Mouse (Mus musculus) limb, embryonic 10.5 days (tissue): ENCODE data around the gene H2-Ab1. TPM values are rescaled to one million over a fixed set of nuclear protein-coding genes. Genes with fewer than 3 reads are reported as not detected.
A peak's percentile ranks its signal among the peaks of the same experiment; 100 is the strongest.

Experiments
- DNase-seq: peaks from one replicate; pipeline ENCODE4 v3.0.0-alpha.2; 2017; ENCODE audit warnings: low spot score
- H3K27ac ChIP-seq: fragments of 300-500 bp; sonication (generic); 2 replicates; pipeline ENCODE4 v1.5.1; 2016; ENCODE audit warnings: mild to moderate bottlenecking
- H3K27me3 ChIP-seq: fragments of 300-500 bp; sonication (generic); 2 replicates; pipeline ENCODE4 v1.6.1; 2016; ENCODE audit warnings: low read depth, mild to moderate bottlenecking; ENCODE audit not compliant: poor library complexity, severe bottlenecking
- H3K36me3 ChIP-seq: fragments of 300-500 bp; sonication (generic); 2 replicates; pipeline ENCODE4 v1.6.1; 2016; ENCODE audit warnings: mild to moderate bottlenecking, moderate library complexity
- H3K4me1 ChIP-seq: fragments of 300-500 bp; sonication (generic); 2 replicates; pipeline ENCODE4 v1.6.1; 2016
- H3K4me3 ChIP-seq: fragments of 300-500 bp; sonication (generic); 2 replicates; pipeline ENCODE4 v1.5.1; 2016; ENCODE audit warnings: mild to moderate bottlenecking, moderate library complexity
- H3K9me3 ChIP-seq: fragments of 300-500 bp; sonication (generic); replicated peaks from 2 replicates; pipeline ENCODE4 v1.6.1; 2016; ENCODE audit warnings: mild to moderate bottlenecking
- WGBS: fragments of 180-500 bp; shearing (Covaris S2); methylation state at CpG from one replicate; pipeline ENCODE4 v1.1.7; 2016; 5-methylcytosine and 5-hydroxymethylcytosine counted together
- polyA plus RNA-seq: library from polyadenylated mRNA; unstranded; fragments of >200 nt; fragmentation: Nextera tagmentation; extraction: Ambion mirVana; gene quantifications from 2 replicates; pipeline ENCODE4 v1.2.1, GENCODE M21; 2016

The H2-Ab1 gene
- polyA plus RNA-seq, 1 experiment from 2014 or later, result 6.7 TPM

GRCm38 (mm10) chr17:34268748-34269147, 11.3 kb downstream of the H2-Ab1 start:
- Histone ChIP-seq H3K36me3 (no peaks in the 10 kb centered on the region), H3K27ac (no peak overlapping the region), H3K4me1 (peaks cover 15% of the 10 kb centered on the region), H3K4me3 (no peak overlapping the region), H3K27me3 (peaks cover 17% of the 10 kb centered on the region), H3K9me3 (no peaks in the 10 kb centered on the region)
- WGBS, result 90% methylated on average over 2 of the region's 2 CpGs
- DNase-seq, result no peak

DNA sequence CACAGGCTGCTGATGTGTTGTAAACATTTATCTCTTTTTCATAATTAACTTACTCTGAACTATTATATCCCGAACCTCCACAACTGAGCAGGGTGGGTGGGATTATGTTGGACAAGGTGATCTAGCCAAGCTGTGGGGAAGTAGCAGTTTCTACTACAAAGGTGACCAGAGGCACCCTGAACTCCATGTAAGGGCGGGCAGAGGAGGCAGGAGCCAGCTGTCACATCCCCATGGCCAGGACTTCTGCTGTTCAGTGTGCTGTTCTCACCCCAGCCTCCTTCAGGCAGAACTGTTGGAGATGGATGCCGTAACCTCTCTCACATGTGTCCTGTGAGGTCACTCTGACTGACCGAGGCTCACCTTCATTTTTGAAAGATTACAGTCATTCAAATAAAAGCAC, 12.3 kb downstream of the H2-Ab1 start:
- no peaks in the 10 kb centered on the region for H3K9me3 ChIP-seq
- H3K4me1 ChIP-seq, result peaks cover 5% of the 10 kb centered on the region
- H3K27me3 ChIP-seq, result peaks cover 8% of the 10 kb centered on the region; the same call in 1 of the 2 replicates
- no peak overlapping the region for H3K4me3 ChIP-seq
- DNase-seq, result no peak
- H3K27ac ChIP-seq, result no peak overlapping the region
- no peaks in the 10 kb centered on the region for H3K36me3 ChIP-seq
- 80% methylated on average over 4 of the region's 4 CpGs for WGBS

- 88% methylated on average over 2 of the region's 2 CpGs for WGBS
- DNase-seq, result no peak
- Histone ChIP-seq H3K4me1 (peaks cover under 1% of the 10 kb centered on the region), H3K27me3 (peaks cover 4% of the 10 kb centered on the region; the same call in 1 of the 2 replicates), H3K36me3 (no peaks in the 10 kb centered on the region), H3K27ac (no peak overlapping the region), H3K4me3 (no peak overlapping the region), H3K9me3 (no peaks in the 10 kb centered on the region)
Measured at GRCm38 (mm10) chr17:34270230-34270629, 12.7 kb downstream of the H2-Ab1 start.

DNA sequence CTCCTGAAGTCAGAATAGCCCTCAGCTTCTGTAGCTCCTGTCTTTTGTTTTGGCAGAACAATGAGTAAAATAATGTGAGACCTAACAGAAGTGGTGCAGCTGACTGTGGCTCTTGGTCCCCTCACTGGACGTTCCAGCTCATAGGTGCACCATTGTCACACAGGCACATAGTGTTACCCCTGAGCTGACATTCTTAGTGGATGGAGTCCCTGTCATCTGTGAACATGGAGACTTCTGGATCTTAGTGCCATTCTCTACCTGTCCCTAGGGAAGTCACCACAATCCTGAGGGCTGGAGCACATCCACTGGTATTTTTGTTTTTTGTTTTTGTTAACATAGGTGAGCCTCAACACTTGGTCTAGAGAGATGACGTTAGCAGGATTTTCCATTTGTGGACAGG, 13.5 kb downstream of the H2-Ab1 start:
- Histone ChIP-seq H3K4me1 (no peaks in the 10 kb centered on the region), H3K27ac (no peak overlapping the region), H3K4me3 (no peak overlapping the region), H3K9me3 (no peaks in the 10 kb centered on the region), H3K36me3 (no peaks in the 10 kb centered on the region), H3K27me3 (no peaks in the 10 kb centered on the region)
- no peak for DNase-seq
- WGBS, result 87% methylated on average over 2 of the region's 2 CpGs

- Histone ChIP-seq H3K4me3 (no peak overlapping the region), H3K27ac (no peak overlapping the region), H3K4me1 (no peaks in the 10 kb centered on the region), H3K9me3 (0 out of 2 replicates have a peak, but pooled peaks cover 2% of the 10 kb centered on the region), H3K36me3 (no peaks in the 10 kb centered on the region), H3K27me3 (no peaks in the 10 kb centered on the region)
- WGBS, result 93% methylated on average over 1 of the region's 1 CpGs
- no peak for DNase-seq
Measured at GRCm38 (mm10) chr17:34272102-34272501, 14.6 kb downstream of the H2-Ab1 start.

GRCm38 (mm10) chr17:34280499-34281038, 23.1 kb downstream of the H2-Ab1 start:
- Histone ChIP-seq H3K9me3 (0 out of 2 replicates have a peak, but pooled peaks cover 2% of the 10 kb centered on the region), H3K4me1 (no peaks in the 10 kb centered on the region), H3K36me3 (no peaks in the 10 kb centered on the region), H3K4me3 (no peak overlapping the region), H3K27me3 (no peaks in the 10 kb centered on the region), H3K27ac (no peak overlapping the region)
- DNase-seq, result no peak
- 90% methylated on average over 1 of the region's 1 CpGs for WGBS

DNA sequence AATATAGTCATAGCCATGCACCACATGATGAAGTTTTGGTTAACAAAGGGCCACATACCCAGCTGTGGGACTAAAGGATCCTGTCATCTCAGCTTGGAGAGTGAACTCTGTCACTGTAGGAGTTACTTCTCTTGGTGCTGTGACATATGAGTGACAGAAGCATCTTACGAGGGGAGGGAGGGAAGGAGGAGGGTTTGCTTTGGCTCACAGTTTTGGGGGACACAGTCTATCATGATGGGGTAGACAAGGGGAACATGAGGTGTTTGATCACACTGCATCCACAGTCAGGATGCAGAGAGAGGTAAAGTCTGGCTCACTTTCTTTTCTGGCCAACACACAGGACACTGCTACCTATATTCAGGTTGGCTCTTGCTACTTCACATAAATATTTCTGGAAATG, 24.3 kb downstream of the H2-Ab1 start:
- H3K36me3 ChIP-seq, result no peaks in the 10 kb centered on the region
- no peaks in the 10 kb centered on the region for H3K27me3 ChIP-seq
- H3K4me1 ChIP-seq, result no peaks in the 10 kb centered on the region
- no peak for DNase-seq
- WGBS, result 76% methylated on average over 1 of the region's 1 CpGs
- 0 out of 2 replicates have a peak, but pooled peaks cover 2% of the 10 kb centered on the region for H3K9me3 ChIP-seq
- H3K27ac ChIP-seq, result no peak overlapping the region
- no peak overlapping the region for H3K4me3 ChIP-seq

- no peak for DNase-seq
- Histone ChIP-seq H3K9me3 (no peaks in the 10 kb centered on the region), H3K27ac (no peak overlapping the region), H3K4me3 (no peak overlapping the region), H3K4me1 (no peaks in the 10 kb centered on the region), H3K27me3 (no peaks in the 10 kb centered on the region), H3K36me3 (no peaks in the 10 kb centered on the region)
- WGBS, result 74% methylated on average over 4 of the region's 4 CpGs
Measured at GRCm38 (mm10) chr17:34285371-34285770, 27.9 kb downstream of the H2-Ab1 start.

- Histone ChIP-seq H3K9me3 (no peaks in the 10 kb centered on the region), H3K4me1 (no peaks in the 10 kb centered on the region), H3K27ac (no peak overlapping the region), H3K4me3 (no peak overlapping the region), H3K36me3 (no peaks in the 10 kb centered on the region), H3K27me3 (no peaks in the 10 kb centered on the region)
- DNase-seq, result peak; percentile 43
- 39% methylated on average over 4 of the region's 4 CpGs for WGBS
Measured at GRCm38 (mm10) chr17:34285848-34286247, 28.4 kb downstream of the H2-Ab1 start.

GRCm38 (mm10) chr17:34286501-34286900, 29.0 kb downstream of the H2-Ab1 start:
- H3K4me1 ChIP-seq, result no peaks in the 10 kb centered on the region
- no peak overlapping the region for H3K4me3 ChIP-seq
- H3K9me3 ChIP-seq, result no peaks in the 10 kb centered on the region
- no peak overlapping the region for H3K27ac ChIP-seq
- no peaks in the 10 kb centered on the region for H3K36me3 ChIP-seq
- no peaks in the 10 kb centered on the region for H3K27me3 ChIP-seq
- no peak for DNase-seq
- WGBS, result 86% methylated on average over 5 of the region's 5 CpGs

- no peak overlapping the region for H3K4me3 ChIP-seq
- H3K4me1 ChIP-seq, result no peaks in the 10 kb centered on the region
- H3K9me3 ChIP-seq, result no peaks in the 10 kb centered on the region
- no peak for DNase-seq
- H3K27ac ChIP-seq, result no peak overlapping the region
- 78% methylated on average over 6 of the region's 6 CpGs for WGBS
- no peaks in the 10 kb centered on the region for H3K27me3 ChIP-seq
- no peaks in the 10 kb centered on the region for H3K36me3 ChIP-seq
Measured at GRCm38 (mm10) chr17:34286999-34287398, 29.5 kb downstream of the H2-Ab1 start.

DNA sequence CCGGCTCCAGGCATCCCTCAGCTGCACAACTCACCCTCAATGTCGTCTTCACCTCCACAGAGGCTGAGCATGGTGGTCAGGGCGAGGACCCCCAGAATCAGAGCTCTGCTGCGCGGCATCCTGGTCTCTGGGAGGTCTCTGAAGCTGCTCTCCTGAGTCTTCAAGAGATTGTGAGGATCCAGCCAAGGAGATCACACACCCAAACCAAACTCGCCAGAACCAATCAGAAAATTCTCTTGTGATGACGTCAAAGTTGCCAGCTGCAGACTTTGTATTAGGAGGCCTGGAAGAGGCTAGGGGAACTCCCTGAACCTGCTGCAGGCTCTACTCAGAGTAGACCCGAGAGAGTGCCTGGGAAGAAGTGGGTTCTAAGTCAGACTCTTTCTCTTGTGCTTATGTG, 30.2 kb downstream of the H2-Ab1 start, which contains the start of gene H2-Aa:
Gene H2-Aa, minus strand, starts transcription at position 176 of the 400 bp plus-strand sequence.
- H3K27me3 ChIP-seq, result no peaks in the 10 kb centered on the region
- no peaks in the 10 kb centered on the region for H3K9me3 ChIP-seq
- H3K4me3 ChIP-seq, result no peak within 1 kb of the TSS
- H3K4me1 ChIP-seq, result no peaks in the 10 kb centered on the region
- H3K27ac ChIP-seq, result no peak within 1 kb of the TSS
- DNase-seq, result no peak
- whole genome bisulfite sequencing, result 14% methylated on average over 8 of the region's 8 CpGs
- no peaks in the 10 kb centered on the region for H3K36me3 ChIP-seq

DNA sequence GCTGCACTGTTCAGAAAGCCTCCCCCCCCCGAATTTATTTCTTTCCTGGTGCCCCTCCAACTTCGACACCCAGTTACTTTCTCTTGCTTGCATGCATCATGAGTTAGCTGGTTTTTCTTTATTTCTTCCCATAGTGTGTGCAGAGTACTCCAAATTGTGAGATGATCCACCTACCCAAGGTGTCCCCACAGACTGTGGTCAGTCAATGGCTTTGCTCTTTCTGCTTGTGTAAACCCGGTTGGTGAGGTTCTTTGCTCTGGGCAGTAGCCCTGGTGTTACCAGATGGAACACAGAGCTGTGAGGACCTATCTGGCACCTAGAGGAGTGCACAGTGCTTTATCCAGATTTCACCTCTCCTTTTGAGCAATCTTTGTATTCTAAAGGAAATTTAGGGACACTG, 30.6 kb downstream of the H2-Ab1 start:
- no peaks in the 10 kb centered on the region for H3K36me3 ChIP-seq
- no peak overlapping the region for H3K4me3 ChIP-seq
- no peak for DNase-seq
- H3K27ac ChIP-seq, result no peak overlapping the region
- H3K9me3 ChIP-seq, result no peaks in the 10 kb centered on the region
- 79% methylated on average over 3 of the region's 3 CpGs for WGBS
- no peaks in the 10 kb centered on the region for H3K27me3 ChIP-seq
- H3K4me1 ChIP-seq, result no peaks in the 10 kb centered on the region

DNA sequence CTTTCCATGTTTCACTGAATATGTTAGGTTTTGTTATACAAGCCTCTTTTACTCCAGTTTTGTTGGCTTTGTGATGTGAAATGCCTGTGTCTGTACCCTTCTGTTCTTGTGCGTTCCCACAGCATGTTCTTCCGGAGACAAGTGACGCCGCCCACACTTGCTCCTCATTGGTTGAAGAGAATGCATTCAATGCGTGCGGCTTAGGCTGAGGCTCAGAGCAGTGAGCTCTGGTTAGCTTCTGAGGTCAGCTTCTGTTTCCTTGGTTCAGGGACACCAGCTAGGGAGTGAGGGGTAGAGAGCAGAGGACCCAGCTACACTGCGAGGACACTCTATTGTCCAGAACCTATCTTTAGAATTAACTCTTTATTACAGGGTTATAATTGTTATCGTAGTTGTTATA, 34.1 kb downstream of the H2-Ab1 start:
- no peaks in the 10 kb centered on the region for H3K36me3 ChIP-seq
- no peak overlapping the region for H3K27ac ChIP-seq
- H3K4me3 ChIP-seq, result no peak overlapping the region
- DNase-seq, result peak; percentile 81
- no peaks in the 10 kb centered on the region for H3K9me3 ChIP-seq
- peaks cover 6% of the 10 kb centered on the region for H3K4me1 ChIP-seq
- WGBS, result 19% methylated on average over 8 of the region's 8 CpGs
- peaks cover 1% of the 10 kb centered on the region; the same call in 1 of the 2 replicates for H3K27me3 ChIP-seq
